Mouse (Mus musculus) gonadal fat pad, adult 2 months (tissue): ENCODE data around the gene C130026I21Rik. TPM values are rescaled to one million over a fixed set of nuclear protein-coding genes. Genes with fewer than 3 reads are reported as not detected.

Experiments used
- polyA plus RNA-seq: library from polyadenylated mRNA; depleted of rRNA; stranded (reverse); fragments of >200 nt; gene quantifications from 2 replicates; pipeline ENCODE4 v1.2.3, GENCODE M21; 2012; rRNA removed

Gene C130026I21Rik
- polyA plus RNA-seq, 1 experiment = 0.34 TPM

Other genes with a start within 250 kb of the C130026I21Rik start
- gene Gm10553, start 170.4 kb downstream of the C130026I21Rik start, polyA plus RNA-seq = not detected in 2 replicates
- gene A530032D15Rik, start 160.7 kb downstream of the C130026I21Rik start, polyA plus RNA-seq = not detected in 2 replicates